Mouse (Mus musculus) gonadal fat pad, adult 2 months (tissue): ENCODE measurements at regions not wholly inside any gene's neighbourhood (a gene's known extent, or its start where the extent isn't known, plus 50 kb on each side); places are given as distances from the start of the nearest gene placed in this dataset.

Experiments used
- DNase-seq: peaks from one replicate; pipeline ENCODE4 v3.0.0-alpha.2; 2012; ENCODE audit warnings: low read depth

- no peak for DNase-seq
Measured at GRCm38 (mm10) chr2:160421216-160421911, 54.5 kb upstream of the Mafb start.

GRCm38 (mm10) chr2:160424491-160424890 is 57.6 kb upstream of the Mafb start:
- DNase-seq: no peak

- no peak for DNase-seq
Measured at GRCm38 (mm10) chr2:160427431-160427830, 60.6 kb upstream of the Mafb start.

- no peak for DNase-seq
Measured at GRCm38 (mm10) chr2:160433252-160433651, 66.4 kb upstream of the Mafb start.

- DNase-seq: no peak
Measured at GRCm38 (mm10) chr2:160434701-160435100, 67.8 kb upstream of the Mafb start.

- no peak for DNase-seq
Measured at GRCm38 (mm10) chr2:160435622-160436021, 68.8 kb upstream of the Mafb start.

GRCm38 (mm10) chr2:160439028-160439427 is 72.2 kb upstream of the Mafb start:
- DNase-seq: no peak

- no peak for DNase-seq
Measured at GRCm38 (mm10) chr2:160440236-160440635, 73.4 kb upstream of the Mafb start.

GRCm38 (mm10) chr2:160451057-160451456 is 84.2 kb upstream of the Mafb start:
- DNase-seq: no peak

- no peak for DNase-seq
Measured at GRCm38 (mm10) chr2:160451481-160452238, 84.8 kb upstream of the Mafb start.

- no peak for DNase-seq
Measured at GRCm38 (mm10) chr2:160452239-160452530, 85.3 kb upstream of the Mafb start.

- DNase-seq: no peak
Measured at GRCm38 (mm10) chr2:160452730-160453129, 85.9 kb upstream of the Mafb start.

- no peak for DNase-seq
Measured at GRCm38 (mm10) chr2:160455617-160456016, 88.8 kb upstream of the Mafb start.

GRCm38 (mm10) chr2:160456681-160457080 is 89.8 kb upstream of the Mafb start:
- DNase-seq: no peak

- DNase-seq: no peak
Measured at GRCm38 (mm10) chr2:160471561-160471960, 104.7 kb upstream of the Mafb start.

- no peak for DNase-seq
Measured at GRCm38 (mm10) chr2:160476181-160476580, 109.3 kb upstream of the Mafb start.

- no peak for DNase-seq
Measured at GRCm38 (mm10) chr2:160479240-160479639, 112.4 kb upstream of the Mafb start.

- no peak for DNase-seq
Measured at GRCm38 (mm10) chr2:160485097-160485496, 118.2 kb upstream of the Mafb start.

GRCm38 (mm10) chr2:160485515-160485914 is 118.7 kb upstream of the Mafb start:
- no peak for DNase-seq

- DNase-seq: no peak
Measured at GRCm38 (mm10) chr2:160499726-160500125, 132.9 kb upstream of the Mafb start.

GRCm38 (mm10) chr2:160502901-160503300 is 136.0 kb upstream of the Mafb start:
- DNase-seq: no peak

- DNase-seq: no peak
Measured at GRCm38 (mm10) chr2:160503597-160504393, 136.9 kb upstream of the Mafb start.

- no peak for DNase-seq
Measured at GRCm38 (mm10) chr2:160504394-160504657, 137.5 kb upstream of the Mafb start.
